Mouse (Mus musculus) forebrain, embryonic 11.5 days (tissue): Measurements from ENCODE around the gene Cfap52. TPM values are rescaled to one million over a fixed set of nuclear protein-coding genes. Genes with fewer than 3 reads are reported as not detected.

Experiments used
- ATAC-seq: fragments of 200-750 bp; cut with Nextera tagmentation; replicated peaks from 2 replicates; pipeline ENCODE4 v1.8.0; 2017; ENCODE audit warnings: moderate TSS enrichment; ENCODE audit not compliant: low FRiP score
- DNase-seq: peaks from one replicate; pipeline ENCODE4 v3.0.0-alpha.2; 2017; ENCODE audit warnings: low spot score
- H3K27ac ChIP-seq: fragments of 300-500 bp; sonication (generic); 2 replicates; pipeline ENCODE4 v1.5.1; 2014; ENCODE audit warnings: low read depth, low read length
- H3K27me3 ChIP-seq: fragments of 300-500 bp; sonication (generic); 2 replicates; pipeline ENCODE4 v1.6.1; 2014; ENCODE audit warnings: mild to moderate bottlenecking, low read length, mixed read lengths; ENCODE audit not compliant: control insufficient read depth, insufficient read depth
- H3K36me3 ChIP-seq: fragments of 300-500 bp; sonication (generic); 2 replicates; pipeline ENCODE4 v1.6.1; 2014; ENCODE audit warnings: mild to moderate bottlenecking, low read length, moderate library complexity, mixed read lengths; ENCODE audit not compliant: control insufficient read depth, insufficient read depth
- H3K4me1 ChIP-seq: fragments of 300-500 bp; sonication (generic); replicated peaks from 2 replicates; pipeline ENCODE4 v1.6.1; 2014; ENCODE audit warnings: low read length, mixed read lengths; ENCODE audit not compliant: control insufficient read depth, insufficient read depth
- H3K4me2 ChIP-seq: fragments of 300-500 bp; sonication (generic); 2 replicates; pipeline ENCODE4 v1.6.1; 2014; ENCODE audit warnings: low read depth, mild to moderate bottlenecking, low read length, moderate library complexity, mixed read lengths; ENCODE audit not compliant: severe bottlenecking
- H3K4me3 ChIP-seq: fragments of 300-500 bp; sonication (generic); 2 replicates; pipeline ENCODE4 v1.5.1; 2014; ENCODE audit warnings: low read depth, low read length
- H3K9ac ChIP-seq: fragments of 300-500 bp; sonication (generic); 2 replicates; pipeline ENCODE4 v1.6.1; 2014; ENCODE audit warnings: low read length
- H3K9me3 ChIP-seq: fragments of 300-500 bp; sonication (generic); 2 replicates; pipeline ENCODE4 v1.6.1; 2016; ENCODE audit warnings: low read length, mixed read lengths; ENCODE audit not compliant: control insufficient read depth
- WGBS: fragments of 180-500 bp; shearing (Covaris S2); extraction: QIAGEN DNeasy Blood & Tissue Kit; methylation state at CpG from one replicate; pipeline ENCODE4 v1.1.7; 2014; 5-methylcytosine and 5-hydroxymethylcytosine counted together
- polyA plus RNA-seq: library from polyadenylated mRNA; unstranded; fragments of >200 nt; fragmentation: Nextera tagmentation; extraction: Ambion mirVana; gene quantifications from 2 replicates; pipeline ENCODE4 v1.2.1, GENCODE M21; 2014

The Cfap52 gene
- polyA plus RNA-seq, 1 experiment from 2014 or later, result 0.86 TPM

GRCm38 (mm10) chr11:67895641-67896040, 69.8 kb downstream of the Cfap52 start:
- WGBS, result 80% methylated on average over 7 of the region's 7 CpGs
- Histone ChIP-seq H3K9ac (no peak overlapping the region), H3K27me3 (no peaks in the 10 kb centered on the region), H3K36me3 (no peaks in the 10 kb centered on the region), H3K4me2 (no peak overlapping the region), H3K4me3 (no peak overlapping the region), H3K4me1 (no peaks in the 10 kb centered on the region), H3K27ac (no peak overlapping the region), H3K9me3 (no peaks in the 10 kb centered on the region)
- ATAC-seq (no peak), DNase-seq (peak; percentile 40)

- no peaks in the 10 kb centered on the region for H3K9me3 ChIP-seq
- DNase-seq (peak; percentile 28), ATAC-seq (no peak)
- H3K9ac ChIP-seq, result no peak overlapping the region
- 88% methylated on average over 5 of the region's 5 CpGs for WGBS
- H3K27ac ChIP-seq, result no peak overlapping the region
- H3K4me2 ChIP-seq, result no peak overlapping the region
- H3K36me3 ChIP-seq, result no peaks in the 10 kb centered on the region
- H3K4me1 ChIP-seq, result no peaks in the 10 kb centered on the region
- no peaks in the 10 kb centered on the region for H3K27me3 ChIP-seq
- no peak overlapping the region for H3K4me3 ChIP-seq
These were observed 76.9 kb downstream of the Cfap52 start for GRCm38 (mm10) chr11:67888521-67888920.

GRCm38 (mm10) chr11:67885921-67886320, 79.5 kb downstream of the Cfap52 start:
- no peaks in the 10 kb centered on the region for H3K36me3 ChIP-seq
- 91% methylated on average over 2 of the region's 2 CpGs for WGBS
- no peak overlapping the region for H3K4me2 ChIP-seq
- DNase-seq (peak; percentile 46), ATAC-seq (no peak)
- H3K27ac ChIP-seq, result no peak overlapping the region
- no peaks in the 10 kb centered on the region for H3K9me3 ChIP-seq
- H3K4me1 ChIP-seq, result no peaks in the 10 kb centered on the region
- no peak overlapping the region for H3K9ac ChIP-seq
- H3K27me3 ChIP-seq, result no peaks in the 10 kb centered on the region
- no peak overlapping the region for H3K4me3 ChIP-seq

Other genes with a start within 250 kb of the Cfap52 start
- gene Glp2r, start 194.5 kb downstream of the Cfap52 start, polyA plus RNA-seq, result 0.05 TPM in 1 of 2 replicates, not detected in the other
- not detected in 2 replicates for gene Gsg1l2, start 191.0 kb downstream of the Cfap52 start, polyA plus RNA-seq
- gene Dhrs7c, start 167.5 kb downstream of the Cfap52 start, polyA plus RNA-seq, result not detected in 2 replicates
- 1.0 and 1.4 TPM in 2 replicates for gene Usp43, start 43.5 kb downstream of the Cfap52 start, polyA plus RNA-seq
- gene Stx8, start 542 bp upstream of the Cfap52 start, polyA plus RNA-seq, result 52.6 and 53.8 TPM in 2 replicates